Mouse (Mus musculus): ENCODE results near the gene Mvb12b.

GRCm38 (mm10) chr2:33814581-33814980 lies 73.2 kb downstream of the Mvb12b start:
- TF ChIP-seq CTCF (IDR thresholded peaks at IDR 0.05; ENCODE audit: low read depth, low read length) (no peak), POLR2A (IDR thresholded peaks at IDR 0.05; ENCODE audit: extremely low read depth, insufficient read depth, low read length) (no peak)
